Mouse (Mus musculus) lung, adult 18-20 months (tissue): Measurements from ENCODE around the gene Hist2h2bb.
"Not testable (repeated sequence)": the region's sequence is repeated elsewhere in the genome, so short reads cannot be mapped to it uniquely, and the experiment has no call there.

ENCODE experiments used
- DNase-seq, 2 experiments: peaks; one replicate each; pipeline ENCODE4 v3.0.0; 2022; ENCODE audit warnings: mixed read lengths in 2 of 2

The Hist2h2bb gene

DNA sequence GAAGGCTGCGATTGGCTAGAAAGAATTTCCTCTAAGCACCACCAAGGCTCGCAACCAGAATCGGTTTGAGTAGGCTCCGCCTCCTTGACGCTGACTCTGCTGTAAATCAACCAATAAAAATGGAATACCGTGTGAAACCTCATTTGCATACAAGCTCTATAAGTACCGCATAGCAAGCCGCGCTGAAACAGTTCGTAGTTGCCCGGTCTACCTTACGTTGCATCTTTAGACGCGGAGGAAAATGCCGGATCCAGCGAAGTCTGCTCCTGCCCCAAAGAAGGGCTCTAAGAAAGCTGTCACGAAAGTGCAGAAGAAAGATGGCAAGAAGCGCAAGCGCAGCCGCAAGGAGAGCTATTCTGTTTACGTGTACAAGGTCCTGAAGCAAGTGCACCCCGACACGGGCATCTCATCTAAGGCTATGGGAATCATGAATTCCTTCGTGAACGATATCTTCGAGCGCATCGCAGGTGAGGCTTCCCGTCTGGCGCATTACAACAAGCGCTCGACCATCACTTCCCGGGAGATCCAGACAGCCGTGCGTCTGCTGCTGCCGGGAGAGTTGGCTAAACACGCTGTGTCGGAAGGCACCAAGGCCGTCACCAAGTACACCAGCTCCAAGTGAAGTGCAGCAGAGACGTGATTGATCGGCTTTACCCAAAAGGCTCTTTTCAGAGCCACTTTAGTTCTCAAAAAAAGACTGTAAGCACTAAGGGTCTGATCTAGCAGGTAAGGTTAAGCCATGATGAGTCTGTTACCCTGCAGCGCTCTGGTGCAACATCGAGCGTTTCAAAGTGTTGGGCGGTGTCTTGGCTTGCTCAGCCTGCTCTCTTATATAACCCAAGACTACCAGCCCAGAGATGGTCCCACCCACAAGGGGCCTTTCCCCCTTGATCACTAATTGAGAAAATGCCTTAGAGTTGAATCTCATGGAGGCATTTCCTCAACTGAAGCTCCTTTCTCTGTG is at the start of gene Hist2h2bb:
Hist2h2bb (plus strand) TSS at position 242 of the 964 bp plus-strand sequence.
- DNase-seq, result peak; percentile 94 to 95

DNA sequence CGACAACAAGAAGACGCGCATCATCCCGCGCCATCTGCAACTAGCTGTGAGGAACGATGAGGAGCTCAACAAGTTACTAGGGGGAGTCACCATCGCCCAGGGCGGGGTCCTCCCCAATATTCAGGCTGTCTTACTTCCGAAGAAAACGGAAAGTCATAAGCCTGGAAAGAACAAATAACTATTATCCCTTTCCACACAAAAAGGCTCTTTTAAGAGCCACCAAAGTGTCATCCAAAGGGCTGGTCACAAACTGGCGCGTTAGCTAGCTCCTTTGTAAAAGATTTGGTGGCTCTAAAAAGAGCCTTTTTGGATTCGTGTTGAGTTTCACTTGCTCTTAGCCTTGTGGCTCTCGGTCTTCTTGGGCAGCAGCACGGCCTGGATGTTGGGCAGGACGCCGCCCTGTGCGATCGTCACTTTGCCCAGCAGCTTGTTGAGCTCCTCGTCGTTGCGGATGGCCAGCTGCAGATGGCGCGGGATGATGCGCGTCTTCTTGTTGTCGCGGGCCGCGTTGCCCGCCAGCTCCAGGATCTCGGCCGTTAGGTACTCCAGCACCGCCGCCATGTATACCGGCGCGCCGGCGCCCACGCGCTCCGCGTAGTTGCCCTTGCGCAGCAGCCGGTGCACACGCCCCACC is 49.3 kb upstream of the Hist2h2bb start:
- not testable (repeated sequence) for DNase-seq

DNA sequence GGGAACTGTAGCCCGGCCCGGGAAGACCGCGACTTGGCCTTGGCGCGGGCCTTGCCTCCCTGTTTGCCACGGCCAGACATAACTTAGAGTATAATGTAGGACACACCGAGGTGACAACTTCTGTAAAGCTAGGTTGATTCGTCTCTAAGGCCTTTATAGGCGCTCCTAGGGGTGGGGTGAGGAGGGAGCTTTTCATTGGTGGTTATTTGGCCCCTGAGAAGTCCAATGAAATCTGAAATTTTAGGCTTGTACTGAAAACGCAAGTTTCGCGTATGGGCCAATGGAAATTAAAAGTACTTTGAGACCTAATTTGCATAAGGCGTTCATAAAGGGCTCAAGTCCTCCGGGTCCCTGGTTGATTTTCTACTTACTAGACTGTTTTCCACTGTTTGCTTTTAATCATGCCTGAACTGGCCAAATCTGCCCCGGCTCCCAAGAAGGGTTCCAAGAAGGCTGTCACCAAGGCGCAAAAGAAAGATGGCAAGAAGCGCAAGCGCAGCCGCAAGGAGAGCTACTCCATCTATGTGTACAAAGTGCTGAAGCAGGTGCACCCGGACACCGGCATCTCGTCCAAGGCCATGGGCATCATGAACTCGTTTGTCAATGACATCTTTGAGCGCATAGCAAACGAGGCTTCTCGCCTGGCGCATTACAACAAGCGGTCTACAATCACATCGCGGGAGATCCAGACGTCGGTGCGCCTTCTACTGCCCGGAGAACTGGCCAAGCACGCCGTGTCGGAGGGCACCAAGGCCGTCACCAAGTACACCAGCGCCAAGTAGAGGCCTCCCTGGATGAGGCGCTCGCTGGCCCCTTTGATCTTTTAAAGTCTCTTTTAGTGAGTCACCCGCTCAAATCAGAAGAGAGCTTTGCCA is 48.5 kb upstream of the Hist2h2bb start, which contains the start of the genes Hist2h2ac and Hist2h2be:
Hist2h2ac (minus strand) TSS at position 116 of the 875 bp plus-strand sequence.
Hist2h2be (plus strand) TSS at position 355 of the 875 bp plus-strand sequence.
- peak; percentile 91 to 93 for DNase-seq

DNA sequence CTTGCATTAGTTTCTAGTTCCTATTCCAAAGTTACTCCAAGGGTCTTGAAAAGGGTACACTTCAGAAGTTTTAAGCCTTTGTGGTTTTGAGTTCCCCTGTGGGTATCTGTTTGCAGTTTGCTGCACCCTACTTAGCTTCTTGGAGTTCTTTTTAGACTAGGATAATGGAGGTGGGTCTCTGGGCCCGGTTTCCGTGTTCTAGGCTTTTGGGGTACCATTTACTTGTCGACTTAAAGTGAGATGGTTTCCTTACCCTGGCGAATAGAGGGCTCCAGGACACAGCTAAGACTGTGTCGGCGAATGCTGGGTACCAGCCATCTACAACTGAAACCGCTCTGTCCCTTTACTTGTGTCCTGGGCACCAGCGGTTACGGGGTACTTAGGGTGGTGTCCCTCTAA is 47.9 kb upstream of the Hist2h2bb start:
- DNase-seq, result no peak

DNA sequence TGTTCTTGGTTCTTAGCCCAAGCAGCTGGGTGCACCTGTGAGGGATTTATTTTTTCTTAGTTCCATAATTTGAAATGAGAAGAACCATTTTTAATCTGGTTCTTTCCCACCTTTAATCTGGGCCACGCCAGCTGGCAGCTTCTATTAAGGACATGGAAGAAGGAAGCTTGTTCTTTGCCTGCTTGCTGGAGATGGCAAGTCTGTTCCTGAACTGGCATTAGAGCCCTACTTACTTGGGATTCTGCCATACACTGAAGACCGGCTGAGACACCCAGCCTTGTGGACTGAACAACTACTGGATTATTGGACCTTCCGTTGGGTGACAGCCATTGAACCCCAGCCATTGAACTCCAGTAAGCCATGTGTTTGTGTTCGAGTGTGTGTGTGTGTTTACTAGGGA is 46.8 kb upstream of the Hist2h2bb start:
- DNase-seq, result no peak

DNA sequence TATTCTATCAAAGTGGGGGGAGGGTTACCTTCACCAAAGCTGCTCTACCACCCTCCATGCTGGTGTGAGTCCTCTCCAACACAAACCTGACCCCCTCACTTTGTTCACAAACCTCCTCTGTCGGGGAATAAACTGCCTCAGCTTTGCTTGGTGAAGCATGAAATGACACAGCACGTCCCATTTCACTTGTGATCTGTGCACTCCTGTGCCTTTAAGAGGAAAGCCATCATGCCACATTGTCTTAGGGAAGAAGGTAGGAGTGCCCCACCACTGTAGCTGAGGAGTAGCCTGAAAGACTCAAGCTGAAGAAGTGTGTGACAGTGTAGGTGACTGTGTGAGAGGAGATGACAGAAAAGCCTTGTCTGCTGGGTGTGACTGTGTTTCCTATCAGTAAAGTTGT is 44.1 kb upstream of the Hist2h2bb start:
- DNase-seq, result no peak

DNA sequence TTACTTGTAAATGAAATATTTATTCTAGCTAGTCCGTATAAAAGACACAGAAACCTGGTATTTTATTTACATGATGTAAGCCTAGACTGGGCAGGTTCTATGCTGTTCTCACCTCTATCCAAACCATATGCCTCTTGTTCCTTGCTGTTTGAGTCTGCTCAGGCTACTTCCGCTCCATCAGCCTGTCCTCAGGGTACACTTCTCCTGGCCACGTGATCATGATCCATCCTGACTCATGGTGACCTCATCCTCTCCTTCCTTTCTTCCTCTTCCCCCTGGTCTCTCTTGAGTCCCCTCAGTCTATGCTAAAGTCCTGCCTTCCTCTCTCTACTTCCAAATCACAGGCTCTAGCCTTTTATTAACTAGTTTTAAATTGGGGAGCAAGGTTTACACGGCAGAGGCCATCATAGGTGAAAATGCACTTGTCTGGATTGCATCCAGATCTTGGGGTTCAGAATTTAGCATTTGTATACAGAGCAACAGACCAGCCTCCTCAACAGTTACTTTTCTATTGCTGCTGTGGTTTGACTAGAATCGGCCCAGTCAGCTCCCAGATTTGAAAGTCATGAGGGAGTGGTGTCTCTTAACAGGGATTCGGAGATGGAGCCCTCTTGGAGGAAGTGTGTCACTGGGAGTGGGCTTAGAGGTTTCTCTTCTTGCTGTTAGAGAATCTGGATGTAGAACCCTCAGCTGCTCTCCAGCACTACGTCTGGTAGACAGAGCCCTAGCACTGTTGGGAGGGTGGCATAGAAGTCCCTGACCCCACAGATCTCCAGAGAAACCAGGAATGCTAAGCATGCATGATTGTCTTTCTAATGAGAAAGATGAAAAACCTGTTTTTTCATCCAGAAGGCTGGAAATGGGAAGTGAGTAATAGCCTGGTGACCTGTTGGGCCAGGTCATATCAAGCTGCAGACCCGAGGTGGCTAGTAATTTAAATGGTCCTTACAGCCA is 42.6 kb upstream of the Hist2h2bb start:
- DNase-seq, result peak in 1 of 2 experiments; percentile 41

DNA sequence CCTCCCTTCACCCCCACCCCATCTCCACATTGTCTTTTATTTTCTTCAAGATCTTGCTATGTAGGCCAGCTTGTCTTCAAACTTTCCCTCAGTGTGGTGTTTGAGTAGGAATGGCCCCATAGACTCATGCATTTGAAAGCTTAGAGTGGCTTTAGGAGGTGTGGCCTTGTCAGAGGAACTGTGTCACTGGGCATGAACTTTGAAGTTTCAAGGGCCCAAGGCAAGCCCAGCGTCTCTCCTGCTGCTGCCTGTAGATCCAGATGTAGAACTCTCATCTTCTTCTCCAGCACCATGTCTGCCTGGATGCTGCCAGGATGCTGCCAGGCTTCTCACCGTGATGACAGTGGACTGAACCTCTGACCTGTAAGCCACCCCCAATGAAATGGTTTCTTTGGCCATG is 40.7 kb upstream of the Hist2h2bb start:
- DNase-seq, result no peak

DNA sequence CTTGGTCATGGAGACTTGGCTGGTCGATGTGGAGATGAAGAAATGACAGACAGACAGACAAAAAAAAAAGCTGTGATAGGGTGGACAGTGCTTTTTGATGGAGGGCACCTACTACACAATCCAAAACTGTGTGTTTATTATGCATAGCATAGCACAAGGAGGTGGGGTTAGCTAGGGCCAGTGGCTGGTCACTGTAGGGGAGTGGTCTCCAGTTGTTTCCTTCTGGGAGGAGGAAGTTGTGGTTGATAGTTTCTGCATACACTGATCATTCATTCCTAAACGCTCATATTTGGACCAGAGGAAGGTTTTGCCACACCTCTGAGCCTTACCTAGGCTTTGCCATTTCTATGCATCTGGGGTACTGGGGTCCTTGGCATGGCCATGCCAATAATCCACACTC is 39.1 kb upstream of the Hist2h2bb start:
- no peak for DNase-seq

DNA sequence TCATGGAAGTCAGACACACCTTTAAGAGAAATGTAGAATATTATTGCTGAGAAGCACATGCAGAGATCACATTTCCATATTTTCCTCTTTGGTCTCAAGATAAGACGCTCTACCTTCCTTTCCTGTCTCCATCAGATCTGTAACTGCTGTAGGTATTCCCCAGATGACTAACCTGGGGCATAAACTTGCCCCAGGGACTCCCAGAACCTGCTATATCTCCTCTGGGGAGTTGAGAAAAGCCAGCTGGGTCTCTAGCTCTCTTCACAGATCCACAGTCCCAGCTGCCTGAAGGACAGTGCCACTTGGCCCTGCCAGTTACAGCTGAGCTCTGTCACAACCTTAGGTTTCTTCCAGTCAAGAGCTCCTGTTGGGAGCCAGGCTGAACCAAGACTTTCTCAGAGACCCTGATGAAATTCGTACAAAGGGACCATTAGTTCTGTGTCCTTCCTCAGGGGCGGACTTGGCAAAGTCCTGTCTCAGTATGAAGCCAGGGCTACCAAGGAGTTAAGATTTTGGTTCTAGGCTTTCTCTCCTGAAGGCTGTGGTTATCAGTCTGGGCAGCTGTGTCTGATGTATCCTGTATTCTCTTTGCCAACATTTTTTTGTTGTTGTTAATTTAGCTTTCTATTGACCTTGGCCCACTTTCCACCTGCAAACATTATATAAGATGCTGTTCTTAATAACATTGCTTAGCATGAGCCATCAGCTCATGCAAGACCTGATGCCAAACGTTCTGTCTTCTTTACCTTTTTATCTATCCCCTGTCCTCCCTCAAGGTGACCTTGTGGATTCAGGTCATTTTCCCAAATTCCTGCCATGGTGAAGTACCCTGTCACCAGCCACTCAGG is 38.4 kb upstream of the Hist2h2bb start:
- no peak for DNase-seq

DNA sequence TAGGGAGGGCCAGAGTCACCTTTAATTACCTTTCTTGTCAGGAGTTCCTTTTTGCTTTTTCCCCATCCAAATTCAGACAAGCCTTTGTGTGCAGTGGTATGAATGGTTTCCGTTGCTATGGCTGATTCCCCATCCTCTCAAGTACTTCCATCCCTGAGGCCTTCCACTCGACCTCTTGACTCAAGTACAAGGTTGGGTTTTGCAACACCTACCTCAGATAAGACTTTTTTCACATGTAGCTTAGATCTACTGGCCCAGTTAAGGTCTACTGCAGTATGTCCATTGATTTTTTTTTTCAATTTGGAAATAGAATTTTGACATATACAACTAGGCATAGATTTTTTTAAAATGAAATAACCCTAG is 37.8 kb upstream of the Hist2h2bb start:
- DNase-seq, result peak; percentile 57 to 76

DNA sequence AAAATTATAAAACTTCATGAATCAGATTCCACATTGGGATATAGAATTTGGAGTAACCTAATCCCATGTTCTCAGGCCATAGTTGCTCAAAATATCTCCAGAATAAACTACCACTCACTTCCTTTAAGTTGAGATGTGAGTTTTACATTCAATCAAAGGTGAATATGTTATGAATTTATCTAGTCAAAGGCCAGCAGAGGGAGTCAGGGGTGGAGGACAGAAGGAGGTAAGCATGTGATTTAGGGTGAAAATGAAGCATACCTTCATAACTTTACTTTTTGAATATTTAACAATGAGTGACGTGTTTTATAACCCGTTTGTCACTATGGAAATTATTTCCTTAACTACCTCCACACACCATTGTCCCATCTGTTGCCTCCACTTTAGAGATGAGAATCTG is 34.6 kb upstream of the Hist2h2bb start:
- no peak for DNase-seq

DNA sequence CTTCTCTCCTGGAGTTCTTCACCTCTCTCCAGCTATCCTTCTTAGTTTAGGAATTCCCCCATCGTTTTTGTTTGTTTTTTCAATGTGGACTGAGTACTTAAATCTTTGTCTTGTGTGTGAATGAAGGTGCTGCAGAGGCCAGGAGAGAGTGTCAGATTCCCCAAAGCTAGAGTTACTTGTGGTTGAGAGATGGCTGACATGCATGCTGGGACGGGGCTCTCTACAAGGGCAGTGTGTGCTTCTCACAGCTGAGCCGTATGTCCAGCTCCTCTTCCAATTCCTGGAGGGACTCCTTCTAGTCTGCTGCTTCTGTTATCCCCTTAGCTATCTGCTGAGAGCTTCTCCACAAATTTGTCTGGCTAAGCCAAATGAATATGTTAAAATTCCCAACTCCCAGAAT is 33.7 kb upstream of the Hist2h2bb start:
- DNase-seq, result no peak

DNA sequence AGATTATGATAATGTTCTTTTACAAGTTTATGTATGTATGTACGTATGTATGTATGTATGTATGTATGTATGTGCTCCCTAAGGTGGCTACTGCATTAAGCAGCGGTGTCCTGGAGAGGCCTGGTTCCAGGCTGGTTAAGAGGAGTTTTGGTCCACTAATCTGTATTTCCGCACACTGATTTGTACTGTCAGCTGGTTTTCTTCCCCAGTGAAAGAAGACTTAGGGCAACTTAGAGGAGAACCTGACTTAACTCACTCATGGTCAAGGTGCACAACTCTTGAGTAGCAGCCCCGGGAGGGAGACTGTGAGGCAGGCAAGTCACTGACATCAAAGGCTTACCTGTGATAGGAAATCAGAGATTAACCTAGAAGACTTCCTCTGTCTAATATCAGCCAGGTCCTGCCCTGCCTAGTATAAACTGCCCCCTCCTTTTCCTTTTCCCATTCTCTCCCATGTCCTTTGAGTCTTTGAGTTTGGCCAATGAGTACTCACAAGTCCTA is 32.7 kb upstream of the Hist2h2bb start:
- DNase-seq, result no peak

DNA sequence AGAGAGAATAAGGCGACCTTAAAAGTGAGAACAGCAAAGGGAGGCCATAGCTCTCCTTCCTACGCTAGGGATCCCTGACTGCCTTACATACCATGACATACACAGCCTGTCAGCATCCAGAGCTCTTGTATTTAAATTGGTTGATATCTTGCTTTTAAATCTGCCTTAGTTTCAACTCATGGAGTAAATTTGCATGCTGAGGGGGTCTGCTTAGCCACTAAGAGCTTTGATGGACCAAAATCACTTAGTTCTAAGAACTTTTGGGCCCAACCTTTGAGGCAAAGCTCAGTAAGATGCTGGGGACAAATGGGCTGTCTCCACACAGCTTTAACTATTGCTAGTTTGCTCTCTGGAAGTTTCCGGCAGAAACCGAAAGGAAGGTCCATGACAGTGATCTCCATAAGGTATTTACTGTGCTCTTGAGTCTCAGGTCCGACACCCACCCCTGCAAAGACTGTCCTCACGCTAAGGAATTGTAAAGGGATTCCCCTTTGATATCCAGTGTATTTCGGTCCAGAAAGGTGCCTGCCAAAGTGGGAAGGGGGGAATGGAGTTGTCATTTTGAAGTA is 32.1 kb upstream of the Hist2h2bb start:
- DNase-seq, result no peak

DNA sequence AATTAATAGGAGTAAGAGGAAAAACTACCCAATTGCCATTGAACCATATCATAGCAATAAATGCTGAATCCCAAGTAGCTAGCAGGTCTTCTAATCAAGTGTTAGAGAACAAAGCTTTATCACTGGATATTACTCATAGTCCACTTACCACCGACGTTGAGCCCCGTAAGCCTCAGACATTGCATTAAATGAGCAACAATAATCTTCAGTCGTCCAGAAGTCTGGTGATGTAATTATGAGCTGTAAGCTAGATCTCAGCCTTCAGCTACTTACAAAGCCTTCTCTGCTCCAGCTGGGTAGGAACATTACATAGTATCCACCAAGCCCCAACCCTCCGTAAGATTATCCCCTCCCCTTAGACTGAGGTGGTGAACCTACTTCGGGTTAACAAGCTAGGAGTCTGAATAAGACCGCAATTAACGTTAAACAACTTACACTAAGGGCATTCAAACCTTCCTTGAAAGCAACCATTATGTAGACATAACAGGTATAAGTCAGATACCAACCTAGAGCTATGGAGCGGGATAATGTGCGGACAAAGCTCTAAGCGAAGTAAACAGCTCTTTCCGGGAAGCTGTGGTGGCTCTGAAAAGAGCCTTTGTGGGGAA is 31.5 kb upstream of the Hist2h2bb start:
- DNase-seq, result no peak

DNA sequence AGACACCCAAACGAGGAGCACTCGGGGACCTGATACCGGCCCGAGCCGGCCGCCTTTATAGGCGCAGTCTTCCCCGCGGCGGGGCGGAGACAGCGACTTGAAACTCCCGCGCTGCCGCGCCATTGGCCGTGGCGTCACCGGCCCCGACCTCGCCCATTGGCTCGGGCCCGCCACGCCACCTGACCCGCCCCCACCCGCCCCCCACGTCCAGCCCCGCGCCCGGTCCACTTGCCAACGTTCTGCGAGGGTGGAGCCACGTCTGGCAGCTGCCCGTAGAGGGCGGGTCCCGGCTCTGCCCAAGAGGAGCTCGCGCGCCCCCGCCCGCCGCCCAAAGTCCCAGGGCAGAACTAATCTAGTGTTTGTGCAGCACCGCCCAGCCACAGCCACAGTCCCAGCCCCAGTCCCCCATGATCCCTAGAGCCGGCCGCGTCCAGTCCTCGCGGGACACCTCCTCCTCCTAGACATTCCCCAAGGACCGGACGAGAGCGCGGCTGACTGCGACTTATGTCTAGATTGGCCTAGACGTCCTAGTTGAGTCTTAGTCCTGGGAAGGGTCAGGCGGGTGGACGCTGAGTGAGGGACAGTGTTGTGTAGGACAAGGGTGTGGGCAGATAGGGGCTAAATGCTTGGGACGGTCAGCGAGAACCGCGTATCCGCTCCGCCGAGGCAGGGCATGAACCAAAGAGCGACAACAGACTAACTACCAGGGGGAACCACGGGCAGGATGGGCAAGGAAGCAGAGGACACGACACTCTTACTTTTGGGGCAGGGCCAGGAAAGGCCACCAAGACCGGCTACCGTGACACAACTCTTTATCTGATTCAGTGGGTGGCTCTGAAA is 30.4 kb upstream of the Hist2h2bb start, which contains the start of gene Hist2h3c2:
Hist2h3c2 (minus strand) TSS at position 174 of the 840 bp plus-strand sequence.
- peak; percentile 48 to 66 for DNase-seq

DNA sequence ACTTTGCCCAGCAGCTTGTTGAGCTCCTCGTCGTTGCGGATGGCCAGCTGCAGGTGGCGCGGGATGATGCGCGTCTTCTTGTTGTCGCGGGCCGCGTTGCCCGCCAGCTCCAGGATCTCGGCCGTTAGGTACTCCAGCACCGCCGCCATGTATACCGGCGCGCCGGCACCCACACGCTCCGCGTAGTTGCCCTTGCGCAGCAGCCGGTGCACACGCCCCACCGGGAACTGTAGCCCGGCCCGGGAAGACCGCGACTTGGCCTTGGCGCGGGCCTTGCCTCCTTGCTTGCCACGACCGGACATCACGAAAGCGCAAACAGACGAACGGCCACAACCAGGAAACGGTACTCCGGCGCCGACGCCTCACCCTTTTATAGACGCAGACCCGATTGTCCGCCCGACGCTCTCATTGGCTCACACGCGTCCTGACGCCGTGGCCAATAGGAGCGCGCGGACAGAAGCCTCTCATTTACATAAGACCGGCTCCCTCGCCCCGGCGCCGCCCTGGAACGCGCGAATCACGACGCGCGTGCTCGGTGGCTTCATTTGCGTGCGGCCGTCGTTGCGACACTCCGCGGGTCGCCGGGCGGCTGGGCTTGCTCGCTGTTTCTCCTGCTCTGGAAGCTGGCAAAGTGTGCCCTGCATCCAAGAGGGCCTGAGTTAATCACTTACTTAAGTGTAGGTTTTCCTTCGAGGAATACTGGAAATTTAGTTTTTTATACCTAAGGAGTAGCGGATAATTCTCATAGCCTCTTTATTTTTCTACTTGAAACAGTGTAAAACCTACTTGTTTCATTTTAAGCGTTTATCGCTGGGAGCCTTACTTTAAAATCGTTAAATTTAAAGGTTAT is 29.4 kb upstream of the Hist2h2bb start, which contains the start of gene Hist2h2aa2:
Hist2h2aa2 (minus strand) TSS at position 328 of the 850 bp plus-strand sequence.
- peak; percentile 97 to 98 for DNase-seq
